Mouse (Mus musculus): ENCODE results near the gene Olfr1052. TPM values are rescaled to one million over a fixed set of nuclear protein-coding genes. Genes with fewer than 3 reads are reported as not detected.
"Not testable (repeated sequence)": the region's sequence is repeated elsewhere in the genome, so short reads cannot be mapped to it uniquely, and the experiment has no call there.

Olfr1052 gene
- total RNA-seq (2014; rRNA removed; ENCODE audit: low replicate concordance) (not detected in 2 replicates), polyA plus RNA-seq (2015; fragmentation: Nextera tagmentation; extraction: Ambion mirVana) (not detected in 2 replicates)

DNA sequence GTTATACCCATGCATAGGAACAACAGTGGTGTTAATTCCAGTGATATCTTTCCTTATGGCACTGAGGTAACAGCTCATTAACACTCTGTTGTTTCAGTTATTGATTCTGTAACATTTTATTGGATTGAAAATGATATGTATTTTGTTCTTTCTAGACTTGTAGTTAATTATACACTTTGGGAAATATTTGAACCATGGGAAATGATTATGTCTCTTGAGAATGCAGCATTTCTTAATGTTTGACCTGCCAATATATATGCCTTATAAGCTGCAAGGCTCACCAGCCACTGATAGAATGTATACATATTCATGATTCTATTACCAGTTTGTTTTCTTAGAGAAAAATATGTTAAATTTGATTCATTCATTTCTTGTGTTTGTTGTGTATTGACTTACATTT is at the start of gene Olfr1052:
TSS of gene Olfr1052 (plus strand) at position 301 of the 400 bp plus-strand sequence.
- ATAC-seq (ENCODE audit: insufficient read depth, low read depth) = no peak

GRCm38 (mm10) chr2:86258228-86258627 is 34.0 kb upstream of the Olfr1052 start, which contains the start of gene Olfr1049:
Gene Olfr1049 (minus strand): TSS chr2:86258328.
- ATAC-seq (ENCODE audit: insufficient read depth, low read depth); H3K27me3 ChIP-seq (ENCODE audit: control insufficient read depth, insufficient read depth, low read length); H3K9me3 ChIP-seq (replicated peaks; ENCODE audit: control insufficient read depth, low read length); H3K27ac ChIP-seq (ENCODE audit: low read depth); H3K36me3 ChIP-seq (replicated peaks; ENCODE audit: control insufficient read depth, insufficient read depth, low read length); H3K4me3 ChIP-seq (ENCODE audit: low read depth, low read length); H3K4me2 ChIP-seq (ENCODE audit: low read depth, low read length); DNase-seq (ENCODE audit: low spot score); H3K9ac ChIP-seq (replicated peaks; ENCODE audit: low read depth, low read length); H3K4me1 ChIP-seq (ENCODE audit: control insufficient read depth, insufficient read depth): not testable (repeated sequence)

More for the DNA sequence above, at the start of gene Olfr1052:
- Histone ChIP-seq H3K9me3 (replicated peaks; ENCODE audit: control insufficient read depth, low read length) (no peaks in the 10 kb centered on the region), H3K36me3 (replicated peaks; ENCODE audit: control insufficient read depth, insufficient read depth, low read length) (no peaks in the 10 kb centered on the region), H3K9ac (replicated peaks; ENCODE audit: low read depth, low read length) (no peak within 1 kb of the TSS), H3K4me1 (ENCODE audit: control insufficient read depth, insufficient read depth) (no peaks in the 10 kb centered on the region), H3K4me2 (ENCODE audit: low read depth, low read length) (no peak within 1 kb of the TSS), H3K4me3 (ENCODE audit: low read depth, low read length) (no peak within 1 kb of the TSS), H3K27me3 (ENCODE audit: control insufficient read depth, insufficient read depth, low read length) (no peaks in the 10 kb centered on the region), H3K27ac (ENCODE audit: low read depth) (no peak within 1 kb of the TSS)
- DNase-seq (ENCODE audit: low spot score) = no peak
- TF ChIP-seq EP300 (IDR thresholded peaks at IDR 0.05; ENCODE audit: low read depth) = no peak
- no peak for TF ChIP-seq CTCF (IDR thresholded peaks at IDR 0.05; ENCODE audit: low read depth)

DNA sequence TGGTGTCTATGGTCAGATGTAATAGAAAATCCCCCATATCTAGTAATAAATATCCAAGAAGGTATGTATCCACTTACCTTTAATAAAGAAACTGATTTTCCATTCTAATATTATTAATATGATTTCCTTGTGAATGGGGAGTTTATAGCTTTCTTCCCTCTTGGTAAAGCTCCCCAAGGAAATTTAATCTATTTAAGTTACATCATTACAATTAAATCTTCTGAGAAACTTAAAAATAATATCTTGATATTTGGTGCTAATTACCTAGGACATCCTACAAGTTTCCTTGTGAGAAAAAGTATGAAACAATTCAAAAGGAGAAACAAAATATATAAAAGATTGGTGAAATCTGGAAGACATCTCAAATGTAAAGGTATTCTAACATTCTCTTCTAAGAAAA is 13.3 kb upstream of the Olfr1052 start, which contains the start of gene Olfr1051:
TSS of gene Olfr1051 (minus strand) at position 101 of the 400 bp plus-strand sequence.
- not testable (repeated sequence) for H3K4me1 ChIP-seq (ENCODE audit: control insufficient read depth, insufficient read depth); H3K4me2 ChIP-seq (ENCODE audit: low read depth, low read length); H3K27ac ChIP-seq (ENCODE audit: low read depth); H3K36me3 ChIP-seq (replicated peaks; ENCODE audit: control insufficient read depth, insufficient read depth, low read length); H3K4me3 ChIP-seq (ENCODE audit: low read depth, low read length); H3K27me3 ChIP-seq (ENCODE audit: control insufficient read depth, insufficient read depth, low read length); ATAC-seq (ENCODE audit: insufficient read depth, low read depth); DNase-seq (ENCODE audit: low spot score); H3K9ac ChIP-seq (replicated peaks; ENCODE audit: low read depth, low read length); H3K9me3 ChIP-seq (replicated peaks; ENCODE audit: control insufficient read depth, low read length)

DNA sequence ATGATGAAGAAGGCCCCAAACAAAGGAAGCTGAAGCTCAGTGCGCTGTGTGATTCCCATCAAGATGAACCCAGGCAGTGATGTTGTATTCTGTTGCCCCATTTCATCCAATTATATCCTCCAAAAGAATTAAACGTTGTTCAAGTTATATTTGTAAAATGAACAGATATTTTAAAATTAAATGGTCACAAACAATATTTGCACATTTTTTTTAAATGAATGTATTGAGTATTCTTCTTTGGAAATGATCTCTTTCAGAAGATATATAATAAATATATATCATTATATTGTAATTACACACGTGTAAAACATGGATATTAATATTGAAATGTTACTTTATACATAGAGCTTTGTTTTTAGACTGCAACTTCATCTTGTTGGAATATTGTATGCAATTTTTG is 22.9 kb downstream of the Olfr1052 start, which contains the start of gene Olfr1053:
TSS of gene Olfr1053 (minus strand) at position 101 of the 400 bp plus-strand sequence.
- WGBS = 49% methylated on average over 3 of the region's 3 CpGs
- DNase-seq (ENCODE audit: low spot score) = no peak
- no peaks in the 10 kb centered on the region for H3K27me3 ChIP-seq (ENCODE audit: control insufficient read depth, insufficient read depth, low read length)

GRCm38 (mm10) chr2:86335333-86335732 is 43.1 kb downstream of the Olfr1052 start, which contains the start of gene Olfr1054:
Gene Olfr1054 (minus strand): TSS chr2:86335433.
- H3K4me3 ChIP-seq (ENCODE audit: low read depth, low read length) = no peak within 1 kb of the TSS
- no peaks in the 10 kb centered on the region for H3K4me1 ChIP-seq (ENCODE audit: control insufficient read depth, insufficient read depth)
- no peak within 1 kb of the TSS for H3K9ac ChIP-seq (replicated peaks; ENCODE audit: low read depth, low read length)
- no peak within 1 kb of the TSS for H3K27ac ChIP-seq (ENCODE audit: low read depth)
- DNase-seq (ENCODE audit: low spot score) (no peak), ATAC-seq (ENCODE audit: insufficient read depth, low read depth) (no peak)
- no peak within 1 kb of the TSS for H3K4me2 ChIP-seq (ENCODE audit: low read depth, low read length)
- TF ChIP-seq EP300 (IDR thresholded peaks at IDR 0.05; ENCODE audit: low read depth) = no peak
- no peak for TF ChIP-seq CTCF (IDR thresholded peaks at IDR 0.05; ENCODE audit: low read depth)
- H3K27me3 ChIP-seq (ENCODE audit: control insufficient read depth, insufficient read depth, low read length) = no peaks in the 10 kb centered on the region
- H3K36me3 ChIP-seq (replicated peaks; ENCODE audit: control insufficient read depth, insufficient read depth, low read length) = no peaks in the 10 kb centered on the region
- 80% methylated on average over 3 of the region's 3 CpGs for WGBS
- no peaks in the 10 kb centered on the region for H3K9me3 ChIP-seq (replicated peaks; ENCODE audit: control insufficient read depth, low read length)

More for the DNA sequence above, 22.9 kb downstream of the Olfr1052 start, which contains the start of gene Olfr1053:
- Histone ChIP-seq H3K9me3 (replicated peaks; ENCODE audit: control insufficient read depth, low read length) (no peaks in the 10 kb centered on the region), H3K4me3 (ENCODE audit: low read depth, low read length) (no peak within 1 kb of the TSS), H3K9ac (replicated peaks; ENCODE audit: low read depth, low read length) (no peak within 1 kb of the TSS), H3K36me3 (replicated peaks; ENCODE audit: control insufficient read depth, insufficient read depth, low read length) (no peaks in the 10 kb centered on the region), H3K4me2 (ENCODE audit: low read depth, low read length) (no peak within 1 kb of the TSS), H3K4me1 (ENCODE audit: control insufficient read depth, insufficient read depth) (no peaks in the 10 kb centered on the region), H3K27ac (ENCODE audit: low read depth) (no peak within 1 kb of the TSS)
- TF ChIP-seq CTCF (IDR thresholded peaks at IDR 0.05; ENCODE audit: low read depth) (no peak), EP300 (IDR thresholded peaks at IDR 0.05; ENCODE audit: low read depth) (no peak)
- ATAC-seq (ENCODE audit: insufficient read depth, low read depth) = no peak

Other genes starting within 250 kb of the Olfr1052 start
- gene Olfr1034, start 246.6 kb upstream of the Olfr1052 start, total RNA-seq (2014; rRNA removed; ENCODE audit: low replicate concordance) = 0.35 TPM in 1 of 2 replicates, not detected in the other
- gene Olfr1034, start 246.6 kb upstream of the Olfr1052 start, polyA plus RNA-seq (2015; fragmentation: Nextera tagmentation; extraction: Ambion mirVana) = 0.04 and 0.05 TPM in 2 replicates
- gene Olfr1036, start 218.5 kb upstream of the Olfr1052 start, total RNA-seq (2014; rRNA removed; ENCODE audit: low replicate concordance) = not detected in 2 replicates
- gene Olfr1036, start 218.5 kb upstream of the Olfr1052 start, polyA plus RNA-seq (2015; fragmentation: Nextera tagmentation; extraction: Ambion mirVana) = not detected in 2 replicates
- gene Olfr1037, start 205.1 kb upstream of the Olfr1052 start, total RNA-seq (2014; rRNA removed; ENCODE audit: low replicate concordance) = not detected in 2 replicates
- not detected in 2 replicates for gene Olfr1037, start 205.1 kb upstream of the Olfr1052 start, polyA plus RNA-seq (2015; fragmentation: Nextera tagmentation; extraction: Ambion mirVana)
- gene Olfr1039, start 156.5 kb upstream of the Olfr1052 start, total RNA-seq (2014; rRNA removed; ENCODE audit: low replicate concordance) = not detected in 2 replicates
- not detected in 2 replicates for gene Olfr1039, start 156.5 kb upstream of the Olfr1052 start, polyA plus RNA-seq (2015; fragmentation: Nextera tagmentation; extraction: Ambion mirVana)
- not detected in 2 replicates for gene Olfr1040, start 145.7 kb upstream of the Olfr1052 start, total RNA-seq (2014; rRNA removed; ENCODE audit: low replicate concordance)
- gene Olfr1040, start 145.7 kb upstream of the Olfr1052 start, polyA plus RNA-seq (2015; fragmentation: Nextera tagmentation; extraction: Ambion mirVana) = not detected in 2 replicates
- not detected in 2 replicates for gene Olfr1042, start 130.6 kb upstream of the Olfr1052 start, total RNA-seq (2014; rRNA removed; ENCODE audit: low replicate concordance)
- not detected in 2 replicates for gene Olfr1042, start 130.6 kb upstream of the Olfr1052 start, polyA plus RNA-seq (2015; fragmentation: Nextera tagmentation; extraction: Ambion mirVana)
- gene Olfr1043, start 124.9 kb upstream of the Olfr1052 start, total RNA-seq (2014; rRNA removed; ENCODE audit: low replicate concordance) = not detected in 2 replicates
- not detected in 2 replicates for gene Olfr1043, start 124.9 kb upstream of the Olfr1052 start, polyA plus RNA-seq (2015; fragmentation: Nextera tagmentation; extraction: Ambion mirVana)
- not detected in 2 replicates for gene Olfr1044, start 114.6 kb upstream of the Olfr1052 start, total RNA-seq (2014; rRNA removed; ENCODE audit: low replicate concordance)
- gene Olfr1044, start 114.6 kb upstream of the Olfr1052 start, polyA plus RNA-seq (2015; fragmentation: Nextera tagmentation; extraction: Ambion mirVana) = not detected in 2 replicates
- not detected in 2 replicates for gene Olfr52, start 106.8 kb upstream of the Olfr1052 start, total RNA-seq (2014; rRNA removed; ENCODE audit: low replicate concordance)
- gene Olfr52, start 106.8 kb upstream of the Olfr1052 start, polyA plus RNA-seq (2015; fragmentation: Nextera tagmentation; extraction: Ambion mirVana) = not detected in 2 replicates
- gene Olfr1045, start 89.4 kb upstream of the Olfr1052 start, total RNA-seq (2014; rRNA removed; ENCODE audit: low replicate concordance) = not detected in 2 replicates
- gene Olfr1045, start 89.4 kb upstream of the Olfr1052 start, polyA plus RNA-seq (2015; fragmentation: Nextera tagmentation; extraction: Ambion mirVana) = not detected in 2 replicates
- gene Olfr1046, start 73.1 kb upstream of the Olfr1052 start, total RNA-seq (2014; rRNA removed; ENCODE audit: low replicate concordance) = not detected in 2 replicates
- gene Olfr1046, start 73.1 kb upstream of the Olfr1052 start, polyA plus RNA-seq (2015; fragmentation: Nextera tagmentation; extraction: Ambion mirVana) = not detected in 2 replicates
- gene Olfr1047, start 61.1 kb upstream of the Olfr1052 start, total RNA-seq (2014; rRNA removed; ENCODE audit: low replicate concordance) = not detected in 2 replicates
- not detected in 2 replicates for gene Olfr1047, start 61.1 kb upstream of the Olfr1052 start, polyA plus RNA-seq (2015; fragmentation: Nextera tagmentation; extraction: Ambion mirVana)
- gene Olfr1048, start 52.2 kb upstream of the Olfr1052 start, total RNA-seq (2014; rRNA removed; ENCODE audit: low replicate concordance) = not detected in 2 replicates
- gene Olfr1048, start 52.2 kb upstream of the Olfr1052 start, polyA plus RNA-seq (2015; fragmentation: Nextera tagmentation; extraction: Ambion mirVana) = not detected in 2 replicates
- gene Olfr1049, start 34.1 kb upstream of the Olfr1052 start, total RNA-seq (2014; rRNA removed; ENCODE audit: low replicate concordance) = not detected in 2 replicates
- gene Olfr1049, start 34.1 kb upstream of the Olfr1052 start, polyA plus RNA-seq (2015; fragmentation: Nextera tagmentation; extraction: Ambion mirVana) = not detected in 2 replicates
- not detected in 2 replicates for gene Olfr1051, start 13.4 kb upstream of the Olfr1052 start, total RNA-seq (2014; rRNA removed; ENCODE audit: low replicate concordance)
- gene Olfr1051, start 13.4 kb upstream of the Olfr1052 start, polyA plus RNA-seq (2015; fragmentation: Nextera tagmentation; extraction: Ambion mirVana) = not detected in 2 replicates
- not detected in 2 replicates for gene Olfr1053, start 22.8 kb downstream of the Olfr1052 start, total RNA-seq (2014; rRNA removed; ENCODE audit: low replicate concordance)
- not detected in 2 replicates for gene Olfr1053, start 22.8 kb downstream of the Olfr1052 start, polyA plus RNA-seq (2015; fragmentation: Nextera tagmentation; extraction: Ambion mirVana)
- gene Olfr1054, start 43.0 kb downstream of the Olfr1052 start, total RNA-seq (2014; rRNA removed; ENCODE audit: low replicate concordance) = not detected in 2 replicates
- gene Olfr1054, start 43.0 kb downstream of the Olfr1052 start, polyA plus RNA-seq (2015; fragmentation: Nextera tagmentation; extraction: Ambion mirVana) = not detected in 2 replicates
- gene Olfr1055, start 57.8 kb downstream of the Olfr1052 start, total RNA-seq (2014; rRNA removed; ENCODE audit: low replicate concordance) = not detected in 2 replicates
- not detected in 2 replicates for gene Olfr1055, start 57.8 kb downstream of the Olfr1052 start, polyA plus RNA-seq (2015; fragmentation: Nextera tagmentation; extraction: Ambion mirVana)
- not detected in 2 replicates for gene Olfr1056, start 70.0 kb downstream of the Olfr1052 start, total RNA-seq (2014; rRNA removed; ENCODE audit: low replicate concordance)
- gene Olfr1056, start 70.0 kb downstream of the Olfr1052 start, polyA plus RNA-seq (2015; fragmentation: Nextera tagmentation; extraction: Ambion mirVana) = not detected in 2 replicates
- gene Olfr1057, start 85.9 kb downstream of the Olfr1052 start, total RNA-seq (2014; rRNA removed; ENCODE audit: low replicate concordance) = not detected in 2 replicates
- gene Olfr1057, start 85.9 kb downstream of the Olfr1052 start, polyA plus RNA-seq (2015; fragmentation: Nextera tagmentation; extraction: Ambion mirVana) = not detected in 2 replicates
- not detected in 2 replicates for gene Olfr1058, start 96.1 kb downstream of the Olfr1052 start, total RNA-seq (2014; rRNA removed; ENCODE audit: low replicate concordance)
- not detected in 2 replicates for gene Olfr1058, start 96.1 kb downstream of the Olfr1052 start, polyA plus RNA-seq (2015; fragmentation: Nextera tagmentation; extraction: Ambion mirVana)
- not detected in 2 replicates for gene Olfr1061, start 121.6 kb downstream of the Olfr1052 start, total RNA-seq (2014; rRNA removed; ENCODE audit: low replicate concordance)
- not detected in 2 replicates for gene Olfr1061, start 121.6 kb downstream of the Olfr1052 start, polyA plus RNA-seq (2015; fragmentation: Nextera tagmentation; extraction: Ambion mirVana)
- not detected in 2 replicates for gene Olfr1062, start 134.3 kb downstream of the Olfr1052 start, total RNA-seq (2014; rRNA removed; ENCODE audit: low replicate concordance)
- gene Olfr1062, start 134.3 kb downstream of the Olfr1052 start, polyA plus RNA-seq (2015; fragmentation: Nextera tagmentation; extraction: Ambion mirVana) = not detected in 2 replicates
- gene Olfr1065, start 158.1 kb downstream of the Olfr1052 start, total RNA-seq (2014; rRNA removed; ENCODE audit: low replicate concordance) = not detected in 2 replicates
- not detected in 2 replicates for gene Olfr1065, start 158.1 kb downstream of the Olfr1052 start, polyA plus RNA-seq (2015; fragmentation: Nextera tagmentation; extraction: Ambion mirVana)
- not detected in 2 replicates for gene Olfr1066, start 163.8 kb downstream of the Olfr1052 start, total RNA-seq (2014; rRNA removed; ENCODE audit: low replicate concordance)
- not detected in 2 replicates for gene Olfr1066, start 163.8 kb downstream of the Olfr1052 start, polyA plus RNA-seq (2015; fragmentation: Nextera tagmentation; extraction: Ambion mirVana)
- gene Olfr228, start 194.9 kb downstream of the Olfr1052 start, total RNA-seq (2014; rRNA removed; ENCODE audit: low replicate concordance) = not detected in 2 replicates
- not detected in 2 replicates for gene Olfr228, start 194.9 kb downstream of the Olfr1052 start, polyA plus RNA-seq (2015; fragmentation: Nextera tagmentation; extraction: Ambion mirVana)
- not detected in 2 replicates for gene Olfr1076, start 216.0 kb downstream of the Olfr1052 start, total RNA-seq (2014; rRNA removed; ENCODE audit: low replicate concordance)
- gene Olfr1076, start 216.0 kb downstream of the Olfr1052 start, polyA plus RNA-seq (2015; fragmentation: Nextera tagmentation; extraction: Ambion mirVana) = not detected in 2 replicates

Measured in heart, postnatal 0 days (tissue).